Mouse (Mus musculus): Measurements from ENCODE around the gene Fars2.

The Fars2 gene

GRCm38 (mm10) chr13:36117143-36118014, at the start of gene Fars2, which contains the start of gene Lyrm4:
Gene Fars2 (plus strand): TSS chr13:36117412.
Gene Lyrm4 (minus strand): TSS chr13:36117526.
- DNase-seq, result peak; percentile 97 to 98

- no peak for DNase-seq
Observed at GRCm38 (mm10) chr13:36074484-36074883, 42.7 kb upstream of the Fars2 start.

GRCm38 (mm10) chr13:36081591-36081990, 35.6 kb upstream of the Fars2 start:
- DNase-seq, result no peak

- DNase-seq, result no peak
Observed at GRCm38 (mm10) chr13:36084701-36085100, 32.5 kb upstream of the Fars2 start.

GRCm38 (mm10) chr13:36085971-36086370, 31.2 kb upstream of the Fars2 start:
- no peak for DNase-seq

GRCm38 (mm10) chr13:36086608-36087391, 30.4 kb upstream of the Fars2 start:
- peak in 1 of 2 experiments; percentile 18 for DNase-seq

GRCm38 (mm10) chr13:36087427-36087826, 29.8 kb upstream of the Fars2 start:
- no peak for DNase-seq

- peak in 1 of 2 experiments; percentile 22 for DNase-seq
Observed at GRCm38 (mm10) chr13:36088168-36088567, 29.0 kb upstream of the Fars2 start.

GRCm38 (mm10) chr13:36096684-36097383, 20.4 kb upstream of the Fars2 start:
- DNase-seq, result no peak

GRCm38 (mm10) chr13:36105591-36105990, 11.6 kb upstream of the Fars2 start:
- DNase-seq, result no peak

- no peak for DNase-seq
Observed at GRCm38 (mm10) chr13:36108528-36108927, 8.7 kb upstream of the Fars2 start.

- DNase-seq, result no peak
Observed at GRCm38 (mm10) chr13:36111331-36111730, 5.9 kb upstream of the Fars2 start.

GRCm38 (mm10) chr13:36113181-36113580, 4.0 kb upstream of the Fars2 start:
- DNase-seq, result no peak

- DNase-seq, result peak; percentile 33 to 50
Observed at GRCm38 (mm10) chr13:36116520-36117142, 581 bp upstream of the Fars2 start.

- DNase-seq, result no peak
Observed at GRCm38 (mm10) chr13:36119684-36120083, 2.5 kb downstream of the Fars2 start.

GRCm38 (mm10) chr13:36120606-36121005, 3.4 kb downstream of the Fars2 start:
- no peak for DNase-seq

GRCm38 (mm10) chr13:36129360-36130054, 12.3 kb downstream of the Fars2 start:
- no peak for DNase-seq

GRCm38 (mm10) chr13:36131401-36131800, 14.2 kb downstream of the Fars2 start:
- DNase-seq, result no peak

- no peak for DNase-seq
Observed at GRCm38 (mm10) chr13:36131992-36132649, 14.9 kb downstream of the Fars2 start.

- no peak for DNase-seq
Observed at GRCm38 (mm10) chr13:36139703-36140102, 22.5 kb downstream of the Fars2 start.

- DNase-seq, result no peak
Observed at GRCm38 (mm10) chr13:36140247-36141016, 23.2 kb downstream of the Fars2 start.

Measured in lung, postnatal 4 days (tissue).